Mouse (Mus musculus): ENCODE measurements around the gene Yes1.
"Not testable (repeated sequence)": the region's sequence is repeated elsewhere in the genome, so short reads cannot be mapped to it uniquely, and the experiment has no call there.

Gene Yes1

GRCm38 (mm10) chr5:32711485-32711884, 100.5 kb downstream of the Yes1 start:
- no peak for DNase-seq

- DNase-seq = no peak
Observed at GRCm38 (mm10) chr5:32712221-32713041, 101.5 kb downstream of the Yes1 start.

GRCm38 (mm10) chr5:32713042-32713702, 102.2 kb downstream of the Yes1 start:
- no peak for DNase-seq

GRCm38 (mm10) chr5:32713703-32714467, 102.9 kb downstream of the Yes1 start:
- peak; percentile 91 to 92 for DNase-seq

GRCm38 (mm10) chr5:32717726-32718125, 106.8 kb downstream of the Yes1 start:
- no peak for DNase-seq

GRCm38 (mm10) chr5:32718916-32719315, 107.9 kb downstream of the Yes1 start:
- DNase-seq = no peak

GRCm38 (mm10) chr5:32720416-32720815, 109.4 kb downstream of the Yes1 start:
- no peak for DNase-seq

GRCm38 (mm10) chr5:32721316-32721715, 110.3 kb downstream of the Yes1 start:
- DNase-seq = no peak

GRCm38 (mm10) chr5:32722263-32722662, 111.3 kb downstream of the Yes1 start:
- DNase-seq = no peak

GRCm38 (mm10) chr5:32722711-32723110, 111.7 kb downstream of the Yes1 start:
- peak in 1 of 2 experiments; percentile 4 for DNase-seq

GRCm38 (mm10) chr5:32723981-32724380, 113.0 kb downstream of the Yes1 start:
- peak in 1 of 2 experiments; percentile 4 for DNase-seq

- peak in 1 of 2 experiments; percentile 1 for DNase-seq
Observed at GRCm38 (mm10) chr5:32725397-32725796, 114.4 kb downstream of the Yes1 start.

- no peak for DNase-seq
Observed at GRCm38 (mm10) chr5:32728300-32728699, 117.3 kb downstream of the Yes1 start.

GRCm38 (mm10) chr5:32728851-32729250, 117.9 kb downstream of the Yes1 start:
- DNase-seq = peak in 1 of 2 experiments; percentile 2

- not testable (repeated sequence) for DNase-seq
Observed at GRCm38 (mm10) chr5:32733892-32734291, 122.9 kb downstream of the Yes1 start.

GRCm38 (mm10) chr5:32735779-32736178, 124.8 kb downstream of the Yes1 start:
- DNase-seq = peak in 1 of 2 experiments; percentile 54

Measured in cerebellum, postnatal 25 days (tissue).